Mouse (Mus musculus) layer of hippocampus, adult 2 months (tissue): Measurements from ENCODE around the gene Irak3. TPM values are rescaled to one million over a fixed set of nuclear protein-coding genes. Genes with fewer than 3 reads are reported as not detected.

Experiments
- DNase-seq, 2 experiments: peaks; one replicate each; pipeline ENCODE4 v3.0.0; 2022; ENCODE audit warnings: low spot score in 2 of 2
- H3K27ac ChIP-seq: fragments of 200-600 bp; 2 replicates; pipeline ENCODE4 v1.8.1; 2022
- H3K4me3 ChIP-seq: fragments of 200-600 bp; 2 replicates; pipeline ENCODE4 v1.8.1; 2022; ENCODE audit warnings: mild to moderate bottlenecking
- CTCF ChIP-seq: fragments of 200-600 bp; conservative IDR thresholded peaks from 2 replicates; pipeline ENCODE4 v1.8.1; 2022; ENCODE audit warnings: antibody characterized with exemption, mild to moderate bottlenecking, moderate library complexity
- long read RNA-seq, 2 experiments: library from polyadenylated mRNA; stranded (forward); transcript quantifications; one replicate each; pipeline ENCODE4 v2.0.0; 2021; ENCODE audit warnings: borderline mapping rate in 2 of 2
- total RNA-seq, 2 experiments: library from RNA; stranded (reverse); gene quantifications; 2 replicates each; pipeline ENCODE4 v1.2.3; 2021

Irak3 gene
- total RNA-seq, result under 1 TPM; 0.49 to 0.61 TPM
- long read RNA-seq, experiment 1, result 0 reads
- long read RNA-seq, experiment 2, partial matches to known transcripts, result 0 of 1 reads
- long read RNA-seq, experiment 2, other reads (novel, unspliced or antisense), result 1 of 1 reads

- H3K4me3 ChIP-seq, result peak within 1 kb of the TSS; percentile 56
- peak; percentile 99 for TF ChIP-seq CTCF
- no peak within 1 kb of the TSS for H3K27ac ChIP-seq
- DNase-seq, result peak; percentile 45 to 84
Measured at GRCm38 (mm10) chr10:120201961-120202402, at the start of gene Irak3. Irak3 (minus strand) TSS chr10:120202130.

- no peak for DNase-seq
- peak; percentile 48 for TF ChIP-seq CTCF
- no peak overlapping the region for H3K4me3 ChIP-seq
Measured at GRCm38 (mm10) chr10:120250911-120251683, 49.2 kb upstream of the Irak3 start.

GRCm38 (mm10) chr10:120246994-120247750 lies 45.2 kb upstream of the Irak3 start:
- TF ChIP-seq CTCF, result peak; percentile 85
- H3K27ac ChIP-seq, result no peak overlapping the region
- no peak overlapping the region for H3K4me3 ChIP-seq
- DNase-seq, result peak; percentile 43 to 44

More at GRCm38 (mm10) chr10:120250911-120251683, 49.2 kb upstream of the Irak3 start:
- H3K27ac ChIP-seq, result no peak overlapping the region

GRCm38 (mm10) chr10:120245681-120246080 lies 43.8 kb upstream of the Irak3 start:
- Histone ChIP-seq H3K4me3 (no peak overlapping the region), H3K27ac (no peak overlapping the region)
- TF ChIP-seq CTCF, result no peak
- DNase-seq, result no peak

GRCm38 (mm10) chr10:120242421-120242820 lies 40.5 kb upstream of the Irak3 start:
- Histone ChIP-seq H3K4me3 (no peak overlapping the region), H3K27ac (no peak overlapping the region)
- no peak for DNase-seq
- no peak for TF ChIP-seq CTCF

- no peak overlapping the region for H3K27ac ChIP-seq
- H3K4me3 ChIP-seq, result no peak overlapping the region
- TF ChIP-seq CTCF, result no peak
- DNase-seq, result no peak
Measured at GRCm38 (mm10) chr10:120239476-120239875, 37.5 kb upstream of the Irak3 start.

GRCm38 (mm10) chr10:120238241-120238640 lies 36.3 kb upstream of the Irak3 start:
- no peak for TF ChIP-seq CTCF
- Histone ChIP-seq H3K27ac (no peak overlapping the region), H3K4me3 (no peak overlapping the region)
- no peak for DNase-seq

GRCm38 (mm10) chr10:120236855-120237254 lies 34.9 kb upstream of the Irak3 start:
- no peak for TF ChIP-seq CTCF
- no peak for DNase-seq
- H3K27ac ChIP-seq, result no peak overlapping the region
- H3K4me3 ChIP-seq, result no peak overlapping the region

GRCm38 (mm10) chr10:120233655-120234367 lies 31.9 kb upstream of the Irak3 start:
- peak; percentile 46 to 75 for DNase-seq
- TF ChIP-seq CTCF, result peak; percentile 92
- Histone ChIP-seq H3K4me3 (no peak overlapping the region), H3K27ac (no peak overlapping the region)

- no peak overlapping the region for H3K4me3 ChIP-seq
- TF ChIP-seq CTCF, result peak; percentile 91
- H3K27ac ChIP-seq, result no peak overlapping the region
- DNase-seq, result peak; percentile 35 to 61
Measured at GRCm38 (mm10) chr10:120231718-120232117, 29.8 kb upstream of the Irak3 start.

- peak within 1 kb of the TSS; percentile 87 for H3K4me3 ChIP-seq
- TF ChIP-seq CTCF, result no peak
- peak; percentile 83 to 88 for DNase-seq
- peak within 1 kb of the TSS; percentile 89 for H3K27ac ChIP-seq
Measured at GRCm38 (mm10) chr10:120226871-120227661, 25.1 kb upstream of the Irak3 start, which contains the start of gene Llph. Llph (plus strand) TSS chr10:120227070.

GRCm38 (mm10) chr10:120220776-120221175 lies 18.8 kb upstream of the Irak3 start:
- no peak for TF ChIP-seq CTCF
- H3K27ac ChIP-seq, result no peak overlapping the region
- no peak overlapping the region for H3K4me3 ChIP-seq
- DNase-seq, result no peak
